Mouse (Mus musculus) T-helper 17 cell (primary cell): ENCODE results near the gene Hrh3.

Experiments
- in situ Hi-C, 2 experiments: fragments of 300-600 bp; cut with MboI, MseI; formaldehyde crosslinking; loops; 1 replicate in 1 of 2; 2 replicates in 1 of 2; pipeline ENCODE4 v1.15.1; 2025; ENCODE audit warnings: high pct_unique_total_duplicates in 2 of 2

The Hrh3 gene

GRCm38 (mm10) chr2:180103978-180104658, at the start of gene Hrh3:
Gene Hrh3, minus strand, starts transcription at chr2:180104488.
- in situ Hi-C loops, result no loop called here

- in situ Hi-C loops, result no loop called here
Measured at GRCm38 (mm10) chr2:180148551-180148950, 44.3 kb upstream of the Hrh3 start.

- in situ Hi-C loops, result no loop called here
Measured at GRCm38 (mm10) chr2:180147379-180147778, 43.1 kb upstream of the Hrh3 start.

GRCm38 (mm10) chr2:180146091-180146490, 41.8 kb upstream of the Hrh3 start:
- in situ Hi-C loops, result no loop called here

- in situ Hi-C loops, result no loop called here
Measured at GRCm38 (mm10) chr2:180135414-180135813, 31.1 kb upstream of the Hrh3 start.

- in situ Hi-C loops, result no loop called here
Measured at GRCm38 (mm10) chr2:180133911-180134310, 29.6 kb upstream of the Hrh3 start.

- in situ Hi-C loops, result no loop called here
Measured at GRCm38 (mm10) chr2:180133231-180133630, 28.9 kb upstream of the Hrh3 start.

GRCm38 (mm10) chr2:180127675-180128074, 23.4 kb upstream of the Hrh3 start:
- in situ Hi-C loops, result no loop called here

- in situ Hi-C loops, result no loop called here
Measured at GRCm38 (mm10) chr2:180126195-180126594, 21.9 kb upstream of the Hrh3 start.

- in situ Hi-C loops, result no loop called here
Measured at GRCm38 (mm10) chr2:180124192-180124591, 19.9 kb upstream of the Hrh3 start.

GRCm38 (mm10) chr2:180120292-180120761, 16.0 kb upstream of the Hrh3 start:
- in situ Hi-C loops, result no loop called here

GRCm38 (mm10) chr2:180119439-180120291, 15.4 kb upstream of the Hrh3 start:
- in situ Hi-C loops, result no loop called here

- in situ Hi-C loops, result no loop called here
Measured at GRCm38 (mm10) chr2:180118661-180119438, 14.6 kb upstream of the Hrh3 start, which contains the start of gene Osbpl2. Gene Osbpl2, plus strand, starts transcription at chr2:180119306.

- in situ Hi-C loops, result no loop called here
Measured at GRCm38 (mm10) chr2:180117485-180118194, 13.4 kb upstream of the Hrh3 start.

GRCm38 (mm10) chr2:180116741-180117484, 12.6 kb upstream of the Hrh3 start:
- in situ Hi-C loops, result no loop called here

- in situ Hi-C loops, result no loop called here
Measured at GRCm38 (mm10) chr2:180116081-180116493, 11.8 kb upstream of the Hrh3 start.

- in situ Hi-C loops, result no loop called here
Measured at GRCm38 (mm10) chr2:180115279-180115678, 11.0 kb upstream of the Hrh3 start.

GRCm38 (mm10) chr2:180113909-180114890, 9.9 kb upstream of the Hrh3 start:
- in situ Hi-C loops, result no loop called here

- in situ Hi-C loops, result no loop called here
Measured at GRCm38 (mm10) chr2:180108285-180108684, 4.0 kb upstream of the Hrh3 start.
